ENCODE assay signal across 25 mouse cellular contexts in genomic region chr12:54956457-54956856, GRCm38 (mm10). TPM values are rescaled to one million over a fixed set of nuclear protein-coding genes. Genes with fewer than 3 reads are reported as not detected.
DNase-seq lines count a peak whose midpoint lies in the region; ATAC-seq lines count a peak whose summit lies in the region.
"Had no signal": no experiment of that assay in that cellular context is flagged by ENCODE, and none has a peak within 500 bp of the region (broad histone marks: within the 10 kb centered on the region; RNA-seq: fewer than 3 reads in every experiment).

No protein-coding gene starts in this region.

- no peaks in the 10 kb centered on the region for H3K9me3 ChIP-seq in liver, embryonic 15.5 days (replicated peaks)
- no peaks in the 10 kb centered on the region for H3K9me3 ChIP-seq in liver, embryonic 12.5 days (replicated peaks)
- H3K9me3 ChIP-seq: embryonic facial prominence, embryonic 13.5 days; embryonic facial prominence, embryonic 15.5 days; forebrain, embryonic 10.5 days; forebrain, embryonic 12.5 days; forebrain, embryonic 15.5 days had no signal

- ATAC-seq in liver, embryonic 15.5 days (ENCODE audit: insufficient read depth) = no peak
- ATAC-seq in liver, embryonic 12.5 days = no peak
- ATAC-seq: forebrain, embryonic 15.5 days; forebrain, postnatal 0 days had no signal

- H3K36me3 ChIP-seq in liver, embryonic 15.5 days (replicated peaks) = peaks cover 40% of the 10 kb centered on the region
- peaks cover 52% of the 10 kb centered on the region for H3K36me3 ChIP-seq in liver, embryonic 12.5 days
- H3K36me3 ChIP-seq: forebrain, embryonic 15.5 days had no signal

- H3K27ac ChIP-seq in liver, embryonic 15.5 days (replicated peaks) = 0 out of 2 replicates have a peak overlapping the region, but pooled peaks have one; percentile 29
- no peak overlapping the region for H3K27ac ChIP-seq in liver, embryonic 12.5 days
- 0 out of 2 replicates have a peak overlapping the region, but pooled peaks have one; percentile 8 for H3K27ac ChIP-seq in brown adipose tissue, adult 24 weeks (replicated peaks; ENCODE audit: low read depth, low read length)
- H3K27ac ChIP-seq: embryonic facial prominence, embryonic 13.5 days; embryonic facial prominence, embryonic 15.5 days; forebrain, embryonic 10.5 days; forebrain, embryonic 12.5 days; forebrain, embryonic 15.5 days had no signal

- no peaks in the 10 kb centered on the region for H3K27me3 ChIP-seq in liver, embryonic 15.5 days
- H3K27me3 ChIP-seq in liver, embryonic 12.5 days (replicated peaks) = no peaks in the 10 kb centered on the region
- H3K27me3 ChIP-seq: embryonic facial prominence, embryonic 13.5 days; embryonic facial prominence, embryonic 15.5 days; forebrain, embryonic 12.5 days; forebrain, embryonic 15.5 days had no signal

- DNase-seq in MEL-GATA-1-ER (ENCODE audit: extremely low read depth, low read depth) = peak; percentile 31
- no peak for DNase-seq in ovary, postnatal 10 days (ENCODE audit: low spot score)
- DNase-seq in testis, postnatal 10 days (ENCODE audit: low spot score) = no peak
- DNase-seq: adrenal gland, adult 2 months; adrenal gland, postnatal 10 days; adrenal gland, postnatal 25 days; cerebellum, adult 11 months; cerebellum, adult 18-20 months; cerebellum, adult 8-10 months; cerebellum, adult 9-11 months; cerebellum, postnatal 14 days; cerebellum, postnatal 36 days; embryo, embryonic 11 days; forebrain, postnatal 0 days had no signal

- 75% methylated on average over 4 of the region's 4 CpGs for WGBS in liver, embryonic 15.5 days (ENCODE audit: insufficient replicate concordance)
- WGBS in liver, embryonic 12.5 days (ENCODE audit: insufficient replicate concordance) = 77% methylated on average over 4 of the region's 4 CpGs

- H3K4me3 ChIP-seq in liver, embryonic 15.5 days (replicated peaks) = no peak overlapping the region
- no peak overlapping the region for H3K4me3 ChIP-seq in liver, embryonic 12.5 days
- no peak overlapping the region for H3K4me3 ChIP-seq in brown adipose tissue, adult 24 weeks (ENCODE audit: insufficient read depth, low read depth, low read length)
- H3K4me3 ChIP-seq: embryonic facial prominence, embryonic 13.5 days; embryonic facial prominence, embryonic 15.5 days; erythroblast, embryonic 14.5 days; forebrain, embryonic 10.5 days; forebrain, embryonic 12.5 days; forebrain, embryonic 15.5 days had no signal

- H3K4me2 ChIP-seq in liver, embryonic 15.5 days = no peak overlapping the region
- no peak overlapping the region for H3K4me2 ChIP-seq in liver, embryonic 12.5 days
- H3K4me2 ChIP-seq: embryonic facial prominence, embryonic 13.5 days; embryonic facial prominence, embryonic 15.5 days; forebrain, embryonic 12.5 days; forebrain, embryonic 15.5 days had no signal

- no peak overlapping the region for H3K9ac ChIP-seq in liver, embryonic 15.5 days
- H3K9ac ChIP-seq in liver, embryonic 12.5 days = no peak overlapping the region
- H3K9ac ChIP-seq: embryonic facial prominence, embryonic 13.5 days; embryonic facial prominence, embryonic 15.5 days; forebrain, embryonic 12.5 days; forebrain, embryonic 15.5 days; forebrain, postnatal 0 days had no signal

- H3K4me1 ChIP-seq in liver, embryonic 15.5 days (replicated peaks) = peaks cover 25% of the 10 kb centered on the region
- peaks cover 28% of the 10 kb centered on the region for H3K4me1 ChIP-seq in liver, embryonic 12.5 days
- peaks cover 15% of the 10 kb centered on the region for H3K4me1 ChIP-seq in brown adipose tissue, adult 24 weeks (ENCODE audit: control insufficient read depth, insufficient read depth, insufficient read length, low read length)
- H3K4me1 ChIP-seq: embryonic facial prominence, embryonic 13.5 days; embryonic facial prominence, embryonic 15.5 days; forebrain, embryonic 10.5 days; forebrain, embryonic 12.5 days; forebrain, embryonic 15.5 days had no signal

RNA-seq across cellular contexts. Expression of gene Gm20403, which starts 29.9 kb away (rescaled TPM):
- polyA plus RNA-seq in liver, embryonic 15.5 days (2015; fragmentation: Nextera tagmentation; extraction: Ambion mirVana) = not detected in 2 replicates
- 0.49 TPM in 1 of 2 replicates, not detected in the other for polyA plus RNA-seq in liver, embryonic 12.5 days (2016; fragmentation: Nextera tagmentation; extraction: Ambion mirVana)
- not detected in 2 replicates for polyA plus RNA-seq in brown adipose tissue, adult 24 weeks (2012; ENCODE audit: insufficient read depth, insufficient read length, missing spikeins)
- polyA plus RNA-seq: adrenal gland, adult 2 months; C2C12; embryonic facial prominence, embryonic 11.5 days; embryonic facial prominence, embryonic 13.5 days; embryonic facial prominence, embryonic 15.5 days; forebrain, embryonic 10.5 days; forebrain, embryonic 12.5 days; forebrain, embryonic 15.5 days; forebrain, postnatal 0 days had no signal

RNA-seq across cellular contexts. Expression of gene Baz1a, which starts 57.7 kb away (rescaled TPM):
- polyA plus RNA-seq in liver, embryonic 15.5 days (2015; fragmentation: Nextera tagmentation; extraction: Ambion mirVana) = 28.8 and 32.2 TPM in 2 replicates
- polyA plus RNA-seq in liver, embryonic 12.5 days (2016; fragmentation: Nextera tagmentation; extraction: Ambion mirVana) = 47.6 and 54.4 TPM in 2 replicates
- polyA plus RNA-seq in brown adipose tissue, adult 24 weeks (2012; ENCODE audit: insufficient read depth, insufficient read length, missing spikeins) = 3.6 and 6.3 TPM in 2 replicates
